Mouse (Mus musculus) midbrain, postnatal 0 days (tissue): ENCODE results near the gene Fam71e2. TPM values are rescaled to one million over a fixed set of nuclear protein-coding genes. Genes with fewer than 3 reads are reported as not detected.
A peak's percentile ranks its signal among the peaks of the same experiment; 100 is the strongest.

Source experiments
- ATAC-seq: fragments of 200-750 bp; cut with Nextera tagmentation; 2 replicates; pipeline ENCODE4 v1.8.0; 2017; ENCODE audit warnings: moderate number of reproducible peaks, mild to moderate bottlenecking, moderate TSS enrichment, moderate library complexity; ENCODE audit not compliant: low FRiP score
- DNase-seq: peaks from one replicate; pipeline ENCODE4 v3.0.0-alpha.2; 2015; ENCODE audit warnings: low spot score
- H3K27ac ChIP-seq: fragments of 300-500 bp; sonication (generic); 2 replicates; pipeline ENCODE4 v1.5.1; 2014; ENCODE audit warnings: low read depth, mild to moderate bottlenecking, low read length, mixed read lengths
- H3K27me3 ChIP-seq: fragments of 300-500 bp; sonication (generic); 2 replicates; pipeline ENCODE4 v1.6.1; 2014; ENCODE audit warnings: low read length, control low read depth, mixed read lengths; ENCODE audit not compliant: insufficient read depth
- H3K36me3 ChIP-seq: fragments of 300-500 bp; sonication (generic); 2 replicates; pipeline ENCODE4 v1.6.1; 2014; ENCODE audit warnings: low read length, control low read depth, mixed read lengths; ENCODE audit not compliant: insufficient read depth
- H3K4me1 ChIP-seq: fragments of 300-500 bp; sonication (generic); 2 replicates; pipeline ENCODE4 v1.6.1; 2014; ENCODE audit warnings: mild to moderate bottlenecking, control low read depth, antibody characterized with exemption, low read length, mixed read lengths; ENCODE audit not compliant: insufficient read depth
- H3K4me2 ChIP-seq: fragments of 300-500 bp; sonication (generic); 2 replicates; pipeline ENCODE4 v1.6.1; 2014; ENCODE audit warnings: low read depth, mild to moderate bottlenecking, low read length, mixed read lengths; ENCODE audit not compliant: poor library complexity, severe bottlenecking
- H3K4me3 ChIP-seq: fragments of 300-500 bp; sonication (generic); 2 replicates; pipeline ENCODE4 v1.5.1; 2014; ENCODE audit warnings: low read depth, mild to moderate bottlenecking, low read length, moderate library complexity
- H3K9ac ChIP-seq: fragments of 300-500 bp; sonication (generic); replicated peaks from 2 replicates; pipeline ENCODE4 v1.6.1; 2014; ENCODE audit warnings: mild to moderate bottlenecking, low read length, moderate library complexity, mixed read lengths; ENCODE audit not compliant: poor library complexity, severe bottlenecking
- H3K9me3 ChIP-seq: fragments of 300-500 bp; sonication (generic); 2 replicates; pipeline ENCODE4 v1.6.1; 2016; ENCODE audit warnings: low read length, control low read depth
- CTCF ChIP-seq: IDR thresholded peaks from 2 replicates; pipeline ENCODE4 v1.5.1; 2016; ENCODE audit warnings: antibody characterized with exemption, mild to moderate bottlenecking
- WGBS: fragments of 180-500 bp; shearing (Covaris S2); extraction: QIAGEN DNeasy Blood & Tissue Kit; methylation state at CpG from one replicate; pipeline ENCODE4 v1.1.7; 2014; 5-methylcytosine and 5-hydroxymethylcytosine counted together
- polyA plus RNA-seq: library from polyadenylated mRNA; unstranded; fragments of >200 nt; fragmentation: Nextera tagmentation; extraction: Ambion mirVana; gene quantifications from 2 replicates; pipeline ENCODE4 v1.2.1, GENCODE M21; 2015
- total RNA-seq: library from RNA; depleted of rRNA; stranded (reverse); fragments of >200 nt; gene quantifications from 2 replicates; pipeline ENCODE4 v1.2.3, GENCODE M21; 2014

Gene Fam71e2
- total and polyA plus RNA-seq, 2 experiments from 2014 or later: not detected

DNA sequence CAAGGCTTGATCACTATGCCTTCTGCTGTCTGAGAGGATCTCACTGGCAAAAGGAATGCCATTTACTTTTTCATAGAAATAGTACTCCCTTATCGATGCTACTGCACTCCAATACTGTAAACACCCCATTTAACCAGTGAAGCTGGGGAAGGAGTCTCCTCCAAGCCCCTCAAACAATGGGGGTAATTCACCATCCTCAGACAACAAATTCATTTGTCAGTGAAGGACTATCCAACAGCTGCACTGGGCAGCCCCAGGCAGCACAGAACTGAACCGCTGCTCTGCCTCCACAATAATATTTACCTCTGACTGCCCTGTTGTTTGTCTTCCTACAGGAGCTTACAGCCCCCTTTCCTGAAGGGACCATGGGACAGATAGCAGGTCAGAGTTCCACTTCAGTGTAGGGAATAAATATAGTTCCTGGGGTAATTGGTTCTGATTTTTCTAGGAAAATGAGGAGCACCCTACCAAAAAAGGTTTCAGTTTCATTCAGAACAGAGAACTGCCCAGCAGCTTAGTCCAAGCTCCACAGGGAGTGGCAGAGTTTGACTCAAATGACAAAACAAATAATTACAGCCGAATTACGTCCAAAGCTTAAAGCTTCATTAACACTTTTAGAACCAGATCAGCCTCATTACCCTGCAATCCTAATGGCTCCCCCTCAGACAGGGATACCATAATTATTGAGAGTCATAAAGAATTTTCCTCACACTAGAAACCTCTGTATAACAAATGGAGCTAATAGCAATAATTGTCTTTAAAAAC lies 6.0 kb downstream of the Fam71e2 start:
- no peak for TF ChIP-seq CTCF
- Histone ChIP-seq H3K4me3 (no peak overlapping the region), H3K4me1 (no peaks in the 10 kb centered on the region), H3K4me2 (no peak overlapping the region), H3K27ac (no peak overlapping the region), H3K36me3 (no peaks in the 10 kb centered on the region), H3K27me3 (no peaks in the 10 kb centered on the region), H3K9ac (no peak overlapping the region), H3K9me3 (no peaks in the 10 kb centered on the region)
- ATAC-seq (no peak), DNase-seq (no peak)
- 21% methylated on average over 4 of the region's 4 CpGs for WGBS

DNA sequence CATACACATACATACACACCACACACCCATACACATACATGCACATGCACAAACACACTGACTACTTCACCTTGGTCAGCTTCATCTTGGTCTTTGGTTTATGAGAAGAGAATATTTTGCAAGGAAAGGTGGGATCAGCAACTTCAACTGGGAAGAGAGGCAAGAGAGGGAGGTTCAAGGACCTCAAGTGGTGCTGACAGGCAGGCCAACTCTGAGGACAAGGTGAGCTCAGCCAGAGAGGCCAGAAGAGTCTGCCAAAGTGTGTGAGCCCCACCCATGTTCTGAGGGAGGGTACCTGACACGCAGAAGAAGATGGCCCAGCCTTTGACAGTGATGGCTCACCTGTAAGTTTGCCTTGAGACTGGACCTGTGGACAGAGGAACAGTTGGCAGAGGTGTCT lies 11.4 kb downstream of the Fam71e2 start:
- no peaks in the 10 kb centered on the region for H3K9me3 ChIP-seq
- no peaks in the 10 kb centered on the region for H3K27me3 ChIP-seq
- no peaks in the 10 kb centered on the region for H3K36me3 ChIP-seq
- DNase-seq: no peak
- H3K9ac ChIP-seq: no peak overlapping the region
- 60% methylated on average over 1 of the region's 1 CpGs for WGBS
- no peaks in the 10 kb centered on the region for H3K4me1 ChIP-seq
- H3K4me3 ChIP-seq: no peak overlapping the region
- no peak for ATAC-seq
- no peak for TF ChIP-seq CTCF
- H3K27ac ChIP-seq: no peak overlapping the region
- H3K4me2 ChIP-seq: no peak overlapping the region

- peak; percentile 94 for DNase-seq
- peak; percentile 89 for ATAC-seq
- 2% methylated on average over 24 of the region's 24 CpGs for WGBS
- H3K4me1 ChIP-seq: no peaks in the 10 kb centered on the region
- H3K4me3 ChIP-seq: peak within 1 kb of the TSS; percentile 43
- H3K27me3 ChIP-seq: no peaks in the 10 kb centered on the region
- H3K9ac ChIP-seq: peak within 1 kb of the TSS; percentile 59
- H3K36me3 ChIP-seq: no peaks in the 10 kb centered on the region
- H3K27ac ChIP-seq: peak within 1 kb of the TSS; percentile 43
- no peaks in the 10 kb centered on the region for H3K9me3 ChIP-seq
- H3K4me2 ChIP-seq: peak within 1 kb of the TSS; percentile 65
- TF ChIP-seq CTCF: 0 out of 2 replicates have a peak, but pooled peaks have one; percentile 18
Observed at GRCm38 (mm10) chr7:4752821-4753570, 18.1 kb downstream of the Fam71e2 start, which contains the start of gene Cox6b2. TSS of gene Cox6b2 (minus strand) at chr7:4753094.

- Histone ChIP-seq H3K27ac (peak overlapping the region; percentile 43), H3K4me2 (peak overlapping the region; percentile 65), H3K4me1 (no peaks in the 10 kb centered on the region), H3K4me3 (peak overlapping the region; percentile 43), H3K9me3 (no peaks in the 10 kb centered on the region), H3K27me3 (no peaks in the 10 kb centered on the region), H3K9ac (peak overlapping the region; percentile 59), H3K36me3 (no peaks in the 10 kb centered on the region)
- ATAC-seq (peak; percentile 76), DNase-seq (peak; percentile 39)
- TF ChIP-seq CTCF: no peak
- WGBS: 1% methylated on average over 30 of the region's 30 CpGs
Observed at GRCm38 (mm10) chr7:4751971-4752820, 18.9 kb downstream of the Fam71e2 start.

GRCm38 (mm10) chr7:4749169-4749568 lies 21.9 kb downstream of the Fam71e2 start:
- Histone ChIP-seq H3K4me3 (no peak overlapping the region), H3K27ac (no peak overlapping the region), H3K27me3 (no peaks in the 10 kb centered on the region), H3K4me2 (no peak overlapping the region), H3K36me3 (peaks cover 17% of the 10 kb centered on the region), H3K4me1 (no peaks in the 10 kb centered on the region), H3K9ac (no peak overlapping the region), H3K9me3 (no peaks in the 10 kb centered on the region)
- DNase-seq (no peak), ATAC-seq (no peak)
- 82% methylated on average over 2 of the region's 2 CpGs for WGBS
- no peak for TF ChIP-seq CTCF
